Mouse (Mus musculus) left cerebral cortex, postnatal 10 days (tissue): ENCODE data around the gene Trhde. TPM values are rescaled to one million over a fixed set of nuclear protein-coding genes. Genes with fewer than 3 reads are reported as not detected.

Experiments
- DNase-seq, 2 experiments: peaks; one replicate each; pipeline ENCODE4 v3.0.0; 2021 to 2022; ENCODE audit warnings: low spot score in 2 of 2, mixed read lengths in 1 of 2; ENCODE audit errors: extremely low spot score in 1 of 2
- intact Hi-C: fragments of 180-260 bp; cut with DNase I; formaldehyde crosslinking; loops from one replicate; pipeline ENCODE4 v1.15.1; 2025
- total RNA-seq, 2 experiments: library from RNA; stranded (reverse); gene quantifications; 2 replicates each; pipeline ENCODE4 v1.2.3; 2021

Trhde gene
- total RNA-seq, 2 experiments from 2014 or later = 21.0 to 21.7 TPM

DNA sequence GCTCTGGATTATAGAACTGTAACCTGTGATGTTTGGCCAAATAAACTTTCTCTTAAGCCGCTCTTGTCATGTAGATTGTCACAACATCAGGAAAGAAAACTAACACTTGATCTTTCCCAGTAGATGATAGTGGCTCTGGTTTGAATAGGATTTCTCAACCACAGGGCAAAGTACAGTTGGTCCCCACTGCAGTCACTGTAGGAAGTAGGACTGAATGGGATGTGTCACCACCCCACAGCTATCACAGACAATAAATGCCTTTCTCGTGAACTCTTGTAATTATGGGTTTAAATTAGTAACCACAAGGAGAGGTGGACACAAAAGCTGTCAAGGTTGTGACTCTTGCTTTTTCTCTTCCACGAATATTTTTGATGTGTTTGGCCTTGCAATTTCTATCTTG lies 431.3 kb downstream of the Trhde start:
- intact Hi-C loops = no loop called here
- no peak for DNase-seq

GRCm38 (mm10) chr10:114363442-114363841 lies 438.7 kb downstream of the Trhde start:
- intact Hi-C loops = no loop called here
- DNase-seq = no peak

GRCm38 (mm10) chr10:114362631-114363030 lies 439.5 kb downstream of the Trhde start:
- intact Hi-C loops = no loop called here
- DNase-seq = no peak
